Mouse (Mus musculus) C2C12 (cell line): Measurements from ENCODE around the gene Megf6.

Experiments used
- CTCF ChIP-seq: IDR thresholded peaks from one replicate; pipeline ENCODE4 v1.5.1; 2011; ENCODE audit not compliant: control insufficient read depth, insufficient read depth, insufficient read length
- USF1 ChIP-seq: IDR thresholded peaks from one replicate; pipeline ENCODE4 v1.6.1; 2011; ENCODE audit warnings: low read depth, mild to moderate bottlenecking, control low read depth, moderate library complexity

- no peak for TF ChIP-seq CTCF
- TF ChIP-seq USF1, result no peak
These were observed 29.3 kb upstream of the Megf6 start for GRCm38 (mm10) chr4:154141009-154141867.
